ENCODE assay signal across 16 mouse cellular contexts in genomic region chr16:89863264-89863663, GRCm38 (mm10).
DNase-seq lines count a peak whose midpoint lies in the region; TF ChIP-seq lines count a peak whose summit lies in the region.
"Had no signal": no experiment of that assay in that cellular context is flagged by ENCODE, and none has a peak within 500 bp of the region (broad histone marks: within the 10 kb centered on the region; RNA-seq: fewer than 3 reads in every experiment).

No protein-coding gene starts in this region.

- no peaks in the 10 kb centered on the region for H3K27me3 ChIP-seq in heart, embryonic 10.5 days (ENCODE audit: insufficient read depth, poor library complexity, severe bottlenecking)
- peaks cover 4% of the 10 kb centered on the region for H3K27me3 ChIP-seq in E14TG2a.4 (ENCODE audit: insufficient read depth, low read length)
- H3K27me3 ChIP-seq: kidney, embryonic 15.5 days; megakaryocyte, embryonic 14.5 days had no signal

- peaks cover 28% of the 10 kb centered on the region for H3K36me3 ChIP-seq in heart, embryonic 10.5 days
- peaks cover 21% of the 10 kb centered on the region for H3K36me3 ChIP-seq in E14TG2a.4 (ENCODE audit: insufficient read depth, low read length)

- H3K4me1 ChIP-seq in heart, embryonic 10.5 days, result peaks cover 31% of the 10 kb centered on the region
- H3K4me1 ChIP-seq in E14TG2a.4 (replicated peaks; ENCODE audit: low read depth, low read length), result peaks cover 98% of the 10 kb centered on the region

- H3K4me3 ChIP-seq in heart, embryonic 10.5 days, result peak overlapping the region; percentile 22; the same call in 1 of the 2 replicates
- H3K4me3 ChIP-seq in E14TG2a.4 (replicated peaks; ENCODE audit: low read length), result peak overlapping the region; percentile 18; the same call in 1 of the 2 replicates
- H3K4me3 ChIP-seq: erythroblast, embryonic 14.5 days; kidney, embryonic 15.5 days; megakaryocyte, embryonic 14.5 days had no signal

- peak overlapping the region; percentile 47 for H3K27ac ChIP-seq in heart, embryonic 10.5 days
- H3K27ac ChIP-seq: kidney, embryonic 15.5 days had no signal

- no peak for TF ChIP-seq CTCF in E14TG2a.4 (conservative IDR thresholded peaks at IDR 0.05; ENCODE audit: low read length)

- 45% methylated on average over 5 of the region's 5 CpGs for WGBS in heart, embryonic 10.5 days

- no peak for DNase-seq in heart, embryonic 10.5 days (ENCODE audit: low spot score)
- no peak for DNase-seq in heart, postnatal 4 days
- peak; percentile 61 for DNase-seq in embryo, embryonic 9.5 days (ENCODE audit: extremely low spot score)
- DNase-seq in mesoderm, embryonic 11.5 days (ENCODE audit: low read depth, low spot score), result peak; percentile 58
- no peak for DNase-seq in urinary bladder, adult 18-20 months (ENCODE audit: low spot score in 2 of 2)
- no peak for DNase-seq in cerebellum, adult 11 months
- DNase-seq in spleen, postnatal 10 days (ENCODE audit: low spot score in 2 of 2), result no peak
- DNase-seq: cerebellum, postnatal 14 days; gastrocnemius, postnatal 14 days; heart, postnatal 14 days; layer of hippocampus, adult 9-11 months; lung, adult 2 months had no signal

- H3K9me3 ChIP-seq in heart, embryonic 10.5 days, result no peaks in the 10 kb centered on the region
- H3K9me3 ChIP-seq in E14TG2a.4 (ENCODE audit: low read length), result no peaks in the 10 kb centered on the region
- H3K9me3 ChIP-seq: kidney, embryonic 15.5 days had no signal

Comparison
In these comparisons a context has a peak if more than half of its experiments do, and no peak if none do; other contexts are left out.
1. DNase-seq: peak in embryo, embryonic 9.5 days (single experiment) and mesoderm, embryonic 11.5 days (single experiment); none in heart, embryonic 10.5 days (single experiment), heart, postnatal 4 days (single experiment), urinary bladder, adult 18-20 months (0 of 2), cerebellum, adult 11 months (single experiment) and spleen, postnatal 10 days (0 of 2).